Mouse (Mus musculus) lung, postnatal 14 days (tissue): Measurements from ENCODE around the gene Slc52a3.
A peak's percentile ranks its signal among the peaks of the same experiment; 100 is the strongest.

ENCODE experiments used
- DNase-seq: peaks from one replicate; pipeline ENCODE4 v3.0.0; 2021

The Slc52a3 gene

DNA sequence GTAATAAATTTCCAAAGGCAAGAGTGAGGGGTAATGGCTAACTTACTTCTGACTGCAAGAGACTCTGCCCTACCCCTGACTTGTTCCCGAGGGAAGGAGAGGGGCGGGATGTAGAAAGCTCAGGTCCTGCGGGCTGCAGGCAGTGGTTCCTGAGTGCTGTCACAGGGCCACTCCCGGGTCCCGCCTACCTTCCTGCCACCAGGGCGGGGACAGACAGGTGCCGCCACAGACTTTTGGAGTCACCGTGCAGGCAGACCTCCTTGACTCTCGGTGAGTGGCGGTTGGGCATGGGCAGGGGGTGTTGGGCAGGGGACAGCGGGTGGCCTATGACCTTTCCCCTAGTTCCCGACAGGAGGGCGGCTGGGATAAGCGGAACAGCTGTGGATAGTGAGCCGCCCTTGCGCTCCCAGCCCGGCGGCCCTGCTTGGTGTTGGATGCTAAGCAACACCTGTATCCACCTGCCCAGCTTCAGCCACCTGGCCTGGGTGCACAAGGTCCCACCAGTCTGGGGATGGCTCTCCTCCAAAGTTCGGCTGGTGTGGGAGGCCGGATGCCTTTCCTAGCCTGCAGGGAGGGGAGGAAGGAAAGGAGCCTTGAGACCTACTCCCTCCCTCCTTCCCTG lies 3.5 kb downstream of the Slc52a3 start:
- no peak for DNase-seq

DNA sequence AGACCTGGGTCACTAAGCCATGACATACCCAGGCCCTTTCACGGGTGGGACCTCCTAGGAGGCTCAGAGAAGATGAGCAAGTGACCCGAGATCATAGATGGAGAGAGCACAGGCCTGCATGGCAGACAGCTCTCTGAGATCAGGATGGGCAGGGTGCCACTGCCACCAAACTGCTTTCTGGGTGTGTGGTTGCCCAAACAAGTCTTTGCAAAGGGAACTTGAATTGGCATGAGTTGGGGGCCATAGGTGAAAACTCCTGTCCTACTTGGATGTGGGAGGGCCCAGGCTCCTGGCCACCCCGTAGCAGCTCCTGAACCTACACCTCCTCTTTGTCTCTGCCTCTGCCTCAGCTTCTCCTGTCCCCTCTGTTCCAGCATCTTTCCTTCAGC lies 4.0 kb downstream of the Slc52a3 start:
- DNase-seq: no peak

DNA sequence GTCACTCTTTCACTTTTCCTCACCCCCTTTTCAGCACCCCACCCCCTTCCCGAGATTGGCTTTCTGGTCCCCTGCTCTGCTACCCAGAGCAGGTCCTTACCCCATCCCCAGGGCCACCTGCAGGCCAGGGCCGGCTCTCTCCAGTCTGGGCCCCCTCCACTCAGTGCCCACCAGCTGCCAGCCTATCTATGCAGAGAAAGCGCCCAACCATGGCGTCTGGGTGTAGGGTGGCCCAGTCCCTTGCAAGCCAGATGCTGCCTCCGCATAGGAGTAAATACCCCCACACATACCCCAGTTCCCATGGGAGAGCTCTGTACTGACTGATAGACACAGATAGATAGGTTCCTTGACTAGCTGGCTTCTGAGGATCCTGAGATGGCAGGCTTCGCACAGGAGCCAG lies 4.4 kb downstream of the Slc52a3 start:
- DNase-seq: no peak

DNA sequence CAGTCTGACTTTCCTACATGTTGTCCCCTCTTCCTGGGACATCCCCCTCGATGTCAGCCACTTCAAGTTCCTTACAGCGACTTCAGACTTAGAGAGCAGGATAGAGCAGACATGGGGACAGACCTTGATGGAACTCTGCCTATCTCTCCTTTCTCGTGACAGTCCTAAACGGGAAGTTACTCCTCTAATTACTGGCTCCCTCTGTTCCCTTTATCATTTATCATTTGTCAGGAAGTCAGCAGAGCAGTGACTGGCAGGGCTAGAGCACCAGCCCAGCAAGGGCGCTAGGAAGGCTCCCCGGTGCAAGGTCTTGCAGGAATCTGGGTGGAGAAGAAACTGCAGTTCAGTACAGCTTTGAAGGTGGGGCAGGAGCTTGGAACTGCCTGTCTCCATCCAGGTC lies 6.2 kb downstream of the Slc52a3 start:
- no peak for DNase-seq

DNA sequence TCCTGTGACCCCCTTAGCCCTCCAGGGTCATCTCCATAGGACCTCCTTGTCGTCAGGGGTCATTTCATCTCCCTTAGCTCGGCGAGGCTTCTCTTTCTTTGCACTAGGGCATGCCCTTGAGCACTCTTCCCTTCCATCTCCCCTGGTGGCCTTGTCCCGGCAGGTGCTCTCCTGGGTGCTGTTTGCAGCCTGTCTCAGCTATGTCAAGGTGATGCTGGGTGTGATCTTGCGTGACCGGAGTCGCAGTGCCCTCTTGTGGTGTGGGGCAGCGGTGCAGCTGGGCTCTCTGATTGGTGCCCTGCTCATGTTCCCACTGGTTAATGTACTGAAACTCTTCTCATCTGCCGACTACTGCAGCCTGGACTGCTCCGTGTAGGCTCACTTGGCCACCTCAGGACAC lies 11.5 kb downstream of the Slc52a3 start:
- peak; percentile 42 for DNase-seq

DNA sequence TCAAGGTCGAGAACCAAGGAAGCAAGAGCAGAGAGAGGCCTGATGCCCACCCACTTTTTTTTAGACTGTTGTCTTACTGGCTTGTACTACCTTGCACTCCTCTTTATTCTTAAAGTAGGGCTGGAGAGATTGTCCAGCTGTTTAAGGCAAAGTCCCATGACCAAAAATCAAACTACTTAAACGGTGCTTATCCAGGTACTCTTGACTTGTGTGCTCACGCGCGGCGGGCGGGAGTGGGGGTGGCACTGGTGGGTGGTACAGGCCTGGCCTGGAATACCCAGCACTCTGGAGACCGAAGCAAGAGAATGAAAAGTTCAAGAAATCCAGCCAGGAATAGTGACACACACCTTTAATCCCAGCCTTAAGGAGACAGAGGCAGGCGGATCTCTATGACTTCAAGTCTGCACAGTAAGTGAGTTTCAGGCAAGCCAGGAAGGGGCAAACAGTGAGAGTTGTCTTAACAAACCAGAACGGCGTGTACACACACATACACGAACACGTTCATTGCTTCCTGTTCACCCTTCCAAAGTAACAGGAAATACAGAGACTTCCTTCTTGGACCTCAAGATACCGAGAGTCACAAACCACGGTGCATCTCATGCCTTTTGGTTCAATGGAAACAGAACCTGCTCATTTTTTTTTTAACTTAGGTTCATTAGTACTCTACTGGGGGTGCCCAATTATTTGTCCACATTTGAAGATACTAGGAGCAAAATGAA lies 12.9 kb downstream of the Slc52a3 start:
- DNase-seq: no peak

DNA sequence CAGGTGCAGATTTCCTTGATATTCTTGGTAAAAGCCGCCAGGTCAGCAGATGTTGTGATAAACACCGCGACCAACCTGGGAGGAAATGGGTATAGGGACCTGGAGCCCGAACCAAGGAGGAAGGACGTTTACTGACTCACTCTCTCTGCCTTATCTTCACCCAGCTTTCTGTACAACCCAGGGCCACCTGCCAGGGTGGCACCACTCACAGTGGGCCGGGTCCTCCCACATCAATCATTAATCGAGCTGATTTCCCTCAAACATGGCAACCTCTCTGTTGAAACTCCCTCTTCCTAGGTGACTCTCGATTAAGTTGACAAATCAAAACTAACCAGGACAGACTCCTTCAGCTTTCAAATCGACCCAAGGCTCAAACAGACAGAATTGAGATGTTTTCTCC lies 13.9 kb downstream of the Slc52a3 start:
- no peak for DNase-seq

DNA sequence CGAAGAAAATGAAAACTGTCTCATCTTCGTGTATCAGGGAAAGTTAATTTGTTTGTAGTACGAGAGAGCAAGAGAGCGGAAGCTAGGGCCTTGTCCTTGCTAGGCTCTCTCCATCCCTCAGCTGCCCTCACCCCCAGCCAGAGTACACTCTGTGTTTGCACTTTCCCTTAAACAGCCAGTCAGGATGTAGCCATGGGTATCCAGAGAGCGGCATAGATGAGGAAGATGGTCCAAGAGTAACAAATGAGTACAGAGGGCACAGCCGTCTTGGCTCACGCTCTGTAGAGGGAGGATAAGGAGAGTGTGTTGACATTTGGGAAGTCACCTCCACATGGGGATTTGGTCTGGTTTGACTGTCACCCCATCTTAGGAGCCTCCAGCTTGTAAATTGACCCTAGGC lies 14.3 kb downstream of the Slc52a3 start:
- no peak for DNase-seq

DNA sequence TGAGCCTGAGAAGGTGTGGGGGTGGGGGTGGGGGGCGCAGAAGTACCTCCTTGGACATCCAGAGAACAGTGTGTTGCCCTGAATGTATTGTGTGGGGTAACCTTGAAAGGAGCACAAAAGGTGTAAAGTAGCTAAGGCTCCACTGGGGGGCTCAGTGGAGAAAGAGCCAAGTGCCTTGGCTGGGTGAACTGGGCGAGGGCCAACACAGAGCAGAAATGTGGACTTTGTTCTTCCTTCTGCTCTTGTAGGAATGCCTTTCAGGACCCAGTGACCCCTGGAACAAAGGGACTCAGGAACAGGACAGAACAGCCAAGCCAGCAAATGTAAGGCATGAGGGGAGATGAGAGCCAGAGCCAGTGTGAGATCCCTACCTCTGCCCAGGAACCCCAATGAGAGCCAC lies 15.4 kb downstream of the Slc52a3 start:
- no peak for DNase-seq

DNA sequence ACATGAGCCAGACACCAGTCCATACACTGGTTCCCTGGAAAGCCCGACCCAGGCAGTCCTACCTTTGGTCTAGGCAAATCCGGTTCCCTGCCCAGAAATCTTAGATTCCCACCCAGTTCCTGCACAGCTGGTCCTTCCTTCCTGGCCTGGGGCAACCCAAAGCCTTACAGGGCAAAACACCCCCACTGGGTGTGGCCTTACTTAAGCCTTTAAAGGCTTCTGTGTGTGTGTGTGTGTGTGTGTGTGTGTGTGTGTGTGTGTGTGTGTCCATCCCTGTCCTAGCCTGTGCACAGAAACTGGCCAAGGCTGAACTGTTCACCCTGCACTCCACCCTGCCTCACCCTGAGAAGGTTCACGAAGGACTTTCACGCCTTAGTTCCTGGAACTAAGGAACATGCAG lies 15.9 kb downstream of the Slc52a3 start:
- DNase-seq: peak; percentile 28

DNA sequence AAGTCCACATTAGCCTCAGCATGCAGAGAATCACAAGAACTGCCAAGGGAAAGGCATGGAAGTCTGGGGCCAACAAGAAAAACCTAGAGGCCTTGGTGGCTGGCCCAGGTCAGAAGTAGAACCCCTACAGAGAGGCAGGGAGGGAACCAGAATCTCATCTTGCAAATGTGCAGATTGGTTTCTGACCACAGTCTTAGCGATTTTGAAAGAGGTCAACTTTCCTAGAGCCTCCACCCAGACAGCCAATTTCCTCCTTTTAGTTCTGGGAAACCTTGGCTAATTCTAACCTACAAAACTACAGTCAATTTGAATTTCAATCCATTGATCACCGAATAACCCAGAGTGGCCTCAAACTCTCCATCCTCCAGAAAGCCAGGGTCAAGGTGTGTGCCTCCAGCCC lies 16.4 kb downstream of the Slc52a3 start:
- DNase-seq: no peak

DNA sequence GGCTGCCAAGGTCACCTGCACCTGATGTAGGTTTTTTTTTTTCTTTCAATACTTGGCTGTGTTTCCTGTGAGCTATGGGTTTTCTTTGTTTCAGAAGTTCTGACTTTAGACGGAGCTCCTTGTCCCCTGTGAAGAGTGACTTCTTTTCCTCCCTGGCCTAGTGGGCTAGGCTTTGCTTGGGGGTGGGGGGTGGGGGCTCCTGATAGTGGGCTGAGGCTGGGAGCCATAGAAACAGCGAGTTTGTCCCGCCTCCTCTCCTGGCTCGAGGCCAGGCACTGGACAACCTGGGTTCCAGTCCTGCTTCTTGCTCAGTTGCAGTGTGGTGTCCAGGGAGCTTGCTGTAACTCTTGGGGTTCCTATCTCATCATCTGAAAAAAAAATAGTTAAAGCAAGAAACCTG lies 19.7 kb downstream of the Slc52a3 start:
- no peak for DNase-seq

DNA sequence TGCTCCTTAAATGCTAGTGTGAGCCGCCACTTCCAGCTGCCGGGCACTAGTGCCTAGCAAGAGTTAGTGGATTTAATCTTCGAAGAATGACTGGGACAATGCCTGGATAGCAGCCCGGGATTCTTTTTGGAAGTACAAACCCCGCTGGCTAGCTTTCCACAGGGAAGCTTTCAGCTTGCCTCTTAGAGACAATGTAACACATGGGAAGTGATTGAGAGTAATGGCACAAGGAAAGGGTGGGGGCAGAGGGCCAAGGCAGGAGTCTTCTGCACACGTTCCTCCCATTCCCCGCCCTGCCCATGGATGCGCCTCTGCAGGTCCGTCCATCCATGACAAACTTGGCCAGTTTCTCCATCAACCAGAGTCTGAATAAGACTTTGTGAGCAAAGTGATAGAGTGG lies 20.4 kb downstream of the Slc52a3 start:
- DNase-seq: peak; percentile 32

DNA sequence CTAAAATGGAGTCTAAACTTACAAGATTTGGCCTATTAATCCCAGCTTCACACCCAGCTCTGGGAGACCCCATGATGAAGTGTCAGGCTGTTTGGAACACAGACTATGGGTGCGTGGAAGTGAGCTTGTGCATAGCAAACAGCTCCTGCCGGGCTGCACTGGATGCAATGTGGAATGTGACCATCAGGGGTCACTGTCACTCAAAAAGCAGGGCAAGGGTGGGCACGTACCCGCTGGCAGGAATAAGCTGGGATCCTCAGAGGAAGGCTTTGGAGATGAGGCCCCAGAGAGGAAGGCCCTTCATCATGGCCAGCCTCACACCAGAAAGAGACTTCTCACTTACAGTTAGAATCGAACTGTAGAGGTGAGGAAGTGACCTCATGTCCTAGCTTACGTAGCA lies 23.9 kb downstream of the Slc52a3 start:
- peak; percentile 61 for DNase-seq

DNA sequence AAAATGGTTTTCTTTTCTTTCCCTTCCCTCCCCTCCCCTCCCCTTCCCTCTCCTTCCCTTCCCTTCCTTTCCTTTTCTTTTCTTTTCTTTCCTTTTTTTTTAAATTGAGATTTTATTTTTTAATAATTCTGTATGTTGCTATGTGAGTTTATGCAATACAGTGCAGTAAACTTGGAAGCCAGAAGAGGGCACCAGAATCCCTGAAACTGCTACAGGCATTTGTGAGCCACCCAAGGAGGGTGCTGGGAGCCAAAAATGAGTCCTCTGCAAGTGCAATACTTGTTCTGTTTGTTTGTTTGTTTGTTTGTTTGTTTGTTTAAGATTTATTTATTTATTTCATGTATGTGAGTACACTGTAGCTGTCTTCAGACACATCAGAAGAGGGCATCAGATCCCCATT lies 25.7 kb downstream of the Slc52a3 start:
- DNase-seq: no peak

DNA sequence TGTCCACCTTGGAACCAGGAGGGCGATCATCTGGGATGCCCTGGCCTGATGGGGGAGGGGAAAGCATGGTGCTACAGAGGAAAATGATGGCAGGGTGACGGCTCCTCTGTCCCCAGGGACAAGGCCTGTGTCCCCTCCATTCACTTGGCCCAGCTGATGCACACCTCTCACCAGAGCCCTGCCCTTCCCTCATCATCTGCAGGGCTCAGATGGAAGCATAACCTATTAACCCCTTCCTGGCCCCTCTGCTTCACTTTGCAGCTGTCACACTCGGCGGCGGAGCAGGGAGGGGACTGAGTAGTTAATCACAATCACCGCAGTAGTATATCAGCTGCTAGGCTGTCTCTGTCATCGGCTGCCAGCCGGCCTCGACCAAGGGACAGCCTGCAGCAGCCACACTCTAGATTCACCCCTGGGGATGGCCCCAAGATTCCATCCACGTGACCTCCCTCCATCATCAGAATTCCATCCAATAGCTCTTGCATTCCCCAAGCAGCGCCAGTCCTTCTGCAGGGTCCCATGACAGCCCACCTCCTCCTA lies 28.6 kb downstream of the Slc52a3 start:
- DNase-seq: no peak

DNA sequence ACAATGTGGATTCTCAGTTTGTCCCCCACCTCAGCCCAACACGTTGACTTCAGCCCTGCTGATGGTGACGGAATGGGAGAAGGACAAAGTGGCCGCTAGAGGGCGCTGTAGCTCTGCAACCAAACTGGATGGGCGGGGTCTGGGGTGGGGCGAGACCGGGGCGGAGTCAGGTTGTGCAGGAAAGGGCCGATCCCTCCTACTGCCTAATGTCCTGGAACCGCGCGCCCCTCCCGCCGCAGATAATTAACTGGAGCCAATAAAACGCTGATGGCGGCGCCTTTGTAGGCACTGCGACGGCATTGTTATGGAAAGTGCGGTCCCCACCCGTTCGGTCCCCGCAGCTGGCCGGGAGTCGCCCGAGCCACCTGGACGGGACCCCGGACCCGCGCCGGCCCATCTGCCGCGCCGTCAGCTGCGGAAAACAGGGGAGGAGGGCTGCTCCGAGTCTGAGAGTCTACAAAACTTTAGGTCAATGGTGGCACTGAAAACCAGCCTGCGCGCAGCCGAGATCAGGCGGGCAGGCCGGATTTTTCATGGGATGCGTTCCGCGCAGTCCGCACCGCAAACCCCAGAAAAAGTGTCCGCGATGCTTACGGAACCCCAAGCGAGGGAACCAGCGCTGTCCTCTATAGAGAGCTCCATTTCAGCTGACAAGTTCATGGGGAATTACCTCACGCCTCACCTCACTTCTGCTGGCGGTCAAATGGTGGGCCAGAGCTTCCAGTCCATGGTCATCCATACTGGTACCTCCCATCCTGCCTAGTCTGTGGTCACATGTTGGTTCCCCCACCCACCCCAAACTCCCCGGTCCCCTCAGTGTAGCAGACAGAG lies 33.2 kb downstream of the Slc52a3 start:
- DNase-seq: peak; percentile 93

DNA sequence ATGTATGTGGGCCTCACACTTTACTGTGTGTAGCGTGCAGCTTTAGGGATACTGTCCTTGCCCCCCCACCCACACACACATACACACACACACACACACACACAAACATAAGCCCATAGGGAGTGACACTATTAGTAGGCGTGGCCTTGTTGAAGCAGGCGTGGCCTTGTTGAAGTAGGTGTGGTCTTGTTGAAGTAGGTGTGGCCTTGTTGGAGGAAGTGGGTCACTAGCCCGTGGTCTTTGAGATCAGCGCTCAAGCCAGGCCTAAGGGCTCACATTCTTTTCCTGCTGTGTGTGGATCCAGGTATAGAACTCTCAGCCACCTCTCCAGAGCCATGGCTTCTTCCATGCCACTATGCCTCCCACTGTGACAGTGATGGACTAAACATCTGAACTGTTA lies 34.7 kb downstream of the Slc52a3 start:
- DNase-seq: no peak

DNA sequence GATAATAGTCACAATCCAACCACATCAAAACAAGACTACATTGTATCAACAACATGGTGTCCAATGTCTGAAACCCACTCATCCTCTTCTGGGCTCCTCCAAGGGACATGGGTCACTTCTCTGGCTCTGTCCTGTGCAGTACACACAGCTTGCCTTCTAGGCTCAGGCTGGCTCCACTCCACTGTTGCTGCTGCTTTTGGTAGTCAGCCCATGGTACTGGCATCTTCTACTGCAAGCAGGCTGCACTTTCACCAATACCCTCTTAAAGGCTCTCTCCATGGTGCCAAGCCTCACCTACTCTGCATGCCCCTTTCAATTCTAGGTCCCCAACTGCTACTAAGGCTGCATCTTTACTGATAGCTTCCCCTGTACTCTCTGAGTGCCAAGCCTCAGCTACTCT lies 43.8 kb downstream of the Slc52a3 start:
- DNase-seq: no peak

DNA sequence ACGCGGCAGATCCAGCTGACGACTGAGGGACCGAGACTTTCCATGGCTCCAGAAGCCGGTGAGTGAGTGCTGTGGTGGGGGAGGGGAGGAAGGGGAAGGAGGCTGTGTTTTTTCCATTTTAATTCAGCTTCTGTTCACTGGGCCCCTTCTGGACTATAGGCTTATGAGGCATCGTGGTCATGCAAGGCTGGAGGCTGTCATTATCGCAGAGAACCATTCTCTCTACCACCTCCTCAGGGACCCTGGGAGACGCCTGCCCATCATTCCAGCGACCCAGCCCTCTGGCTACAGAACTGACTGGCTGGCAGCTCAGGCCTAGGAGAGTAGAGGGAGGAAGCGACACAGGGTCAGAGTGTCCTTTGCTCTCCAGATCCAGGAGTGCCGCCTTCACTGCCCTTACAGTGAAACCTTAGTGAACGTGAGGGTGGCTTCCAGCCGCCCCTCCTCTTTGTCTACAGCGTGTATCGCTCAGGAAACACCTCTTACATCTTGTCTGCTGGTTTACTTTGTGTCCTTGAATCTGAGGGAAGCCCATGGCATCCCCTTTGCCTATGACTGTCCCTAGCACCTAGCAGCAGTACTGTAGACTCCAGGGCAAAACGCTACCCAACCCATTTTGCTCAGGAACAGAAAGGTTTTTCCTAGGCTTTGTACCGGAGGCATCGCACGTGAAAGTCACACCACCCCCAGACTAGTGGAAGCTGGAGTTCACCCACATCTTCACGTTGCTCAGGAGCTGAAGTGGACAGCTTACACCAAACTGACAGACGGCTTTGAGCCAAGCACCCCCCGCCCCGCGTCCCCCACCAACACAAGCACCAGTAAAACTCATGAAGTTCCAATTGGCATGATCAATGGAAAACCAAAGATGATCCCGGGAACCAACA lies 51.0 kb downstream of the Slc52a3 start:
- no peak for DNase-seq

DNA sequence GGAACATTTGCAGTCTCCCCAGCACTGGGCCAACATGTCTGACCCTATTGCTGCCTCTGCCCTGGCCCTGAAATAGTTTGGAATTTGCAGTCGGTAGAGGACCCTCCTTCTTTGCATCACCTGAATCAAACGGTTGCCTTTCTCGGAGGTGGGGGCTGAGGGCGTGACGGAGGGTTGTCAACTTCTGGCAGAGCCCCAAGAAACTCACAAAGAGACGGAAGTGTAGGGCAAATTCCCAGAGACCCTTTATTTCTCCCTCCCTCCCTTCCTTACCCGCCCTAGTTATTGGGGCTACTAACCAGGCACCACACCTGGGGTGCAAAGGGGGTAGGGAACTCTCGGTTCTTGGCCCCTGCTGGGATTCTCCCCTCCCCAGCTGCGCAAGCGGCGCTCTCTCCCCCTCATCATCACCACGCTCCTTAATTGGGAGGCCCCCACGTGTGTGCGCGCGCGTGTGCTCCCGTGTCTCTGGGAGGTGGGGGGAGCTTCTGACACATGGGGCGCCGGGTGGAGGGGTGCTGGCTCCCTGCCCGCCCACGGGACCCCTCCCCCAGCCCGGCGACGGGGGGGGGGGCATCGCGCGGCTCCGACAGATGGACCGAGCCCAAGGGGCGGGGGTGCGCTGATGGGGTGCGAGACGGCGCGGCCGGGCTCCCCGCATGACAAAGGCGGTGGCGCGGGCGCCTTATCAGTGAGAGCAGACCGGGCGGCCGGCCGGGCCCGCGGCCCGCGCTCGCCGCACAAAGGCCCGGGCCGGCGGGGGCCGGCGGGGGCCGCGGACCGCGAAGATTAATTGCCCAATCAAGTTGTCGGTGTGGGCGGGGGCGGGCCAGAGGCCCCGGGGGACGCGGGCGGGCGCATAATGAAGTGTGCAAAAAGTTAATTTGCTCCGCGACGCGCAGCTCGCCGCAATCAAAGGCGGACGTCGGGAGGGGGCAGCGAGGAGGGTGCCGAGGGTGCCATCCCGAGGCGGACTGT lies 52.0 kb downstream of the Slc52a3 start:
- no peak for DNase-seq
